Mouse (Mus musculus) embryo, embryonic 10.5 days (tissue): ENCODE results near the gene D6Wsu163e.

Source experiments
- DNase-seq: peaks from one replicate; pipeline ENCODE4 v3.0.0-alpha.2; 2015; ENCODE audit warnings: low spot score

The D6Wsu163e gene

DNA sequence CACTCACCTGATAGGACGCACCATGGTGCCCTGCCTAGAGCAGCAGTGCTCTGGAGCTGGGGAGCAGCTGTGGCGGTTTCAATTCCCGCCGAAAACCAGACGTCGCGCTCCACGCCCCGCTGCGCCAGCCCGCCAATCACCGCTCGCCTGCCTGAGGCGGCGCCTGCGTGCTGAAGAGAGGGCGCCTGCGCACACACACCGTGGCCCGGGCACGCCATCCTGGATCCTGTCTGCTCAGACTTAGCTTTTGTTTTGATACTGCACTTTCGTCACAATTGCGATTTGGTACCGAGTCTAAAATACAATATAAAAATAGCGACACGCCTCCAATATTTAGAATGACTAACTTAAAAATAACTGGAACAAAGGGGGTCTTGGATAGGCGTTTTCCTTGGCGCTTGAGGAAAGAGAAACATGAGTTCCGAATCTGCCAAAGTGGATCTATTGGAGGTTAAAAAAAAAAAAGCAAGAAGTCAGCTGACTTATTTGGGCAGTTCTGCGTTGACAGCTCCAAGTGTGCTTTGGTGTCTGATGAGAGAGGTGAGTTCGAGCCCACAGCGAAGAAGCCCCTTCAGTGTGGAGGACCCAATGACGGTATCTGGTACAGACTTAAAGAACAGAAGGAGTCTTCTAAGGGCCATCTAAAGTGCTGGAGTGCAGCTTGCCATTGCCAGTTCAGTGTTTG lies at the start of gene D6Wsu163e, which contains the start of gene Rad51ap1:
TSS of gene D6Wsu163e (plus strand) at position 476 of the 685 bp plus-strand sequence.
TSS of gene Rad51ap1 (minus strand) at position 101 of the 685 bp plus-strand sequence.
- DNase-seq, result peak; percentile 95

DNA sequence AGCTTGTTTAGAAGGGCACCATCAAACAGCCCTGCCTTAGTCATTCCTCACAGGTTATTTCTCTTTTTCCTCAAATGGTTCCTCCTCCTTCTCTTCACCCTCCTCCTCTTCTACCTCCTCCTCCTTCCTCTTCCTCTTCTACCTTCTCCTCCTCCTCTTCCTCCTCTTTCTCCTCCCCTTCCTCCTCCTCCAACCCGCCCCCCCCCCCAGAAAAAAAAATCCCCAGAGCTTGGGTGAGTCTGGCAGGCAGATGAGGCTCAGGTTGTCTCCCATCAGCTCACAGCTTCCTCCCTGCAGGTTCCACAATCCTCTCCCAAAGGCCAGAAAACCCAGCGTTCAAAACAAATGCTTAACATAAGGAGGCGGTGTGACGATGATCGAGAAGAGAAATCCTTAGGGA lies 32.4 kb upstream of the D6Wsu163e start:
- no peak for DNase-seq

DNA sequence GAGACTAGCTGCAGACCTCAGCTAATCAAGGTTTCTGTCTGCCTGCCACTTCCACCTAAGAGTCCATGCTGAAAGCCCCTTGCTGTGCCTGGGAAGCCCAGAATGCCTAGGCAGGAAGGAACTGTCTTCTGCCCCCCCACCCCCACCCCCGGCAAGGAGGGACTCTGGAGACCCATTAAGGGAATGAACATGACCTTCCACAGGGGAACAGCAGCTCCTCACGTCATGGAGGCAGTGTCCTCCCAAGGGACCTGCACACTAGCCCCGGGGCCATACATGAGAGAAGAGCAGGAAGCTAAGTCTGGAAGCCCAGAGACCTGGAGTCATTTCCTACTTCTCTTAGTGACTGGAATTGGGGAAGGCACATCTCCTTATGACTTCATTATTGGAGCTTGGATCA lies 31.9 kb upstream of the D6Wsu163e start:
- no peak for DNase-seq

DNA sequence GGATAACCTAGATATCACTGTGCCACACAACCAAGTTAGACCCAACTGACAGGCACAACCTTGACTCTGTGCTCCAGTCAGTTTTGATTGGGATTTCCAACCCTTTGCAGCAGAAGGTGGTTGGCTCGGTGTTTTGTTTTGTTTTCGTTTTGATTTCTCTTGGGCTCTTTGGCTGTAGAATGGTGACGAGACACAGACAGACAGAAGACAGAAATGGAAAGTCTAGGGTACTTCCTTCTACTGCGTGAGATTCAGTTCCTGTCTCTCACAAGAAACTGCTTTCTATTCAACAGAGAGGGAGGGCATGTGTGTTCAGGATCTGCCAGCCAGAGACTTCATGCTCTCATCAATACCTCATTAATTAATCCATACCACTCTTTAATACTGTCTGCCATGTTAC lies 29.0 kb upstream of the D6Wsu163e start:
- DNase-seq, result no peak

DNA sequence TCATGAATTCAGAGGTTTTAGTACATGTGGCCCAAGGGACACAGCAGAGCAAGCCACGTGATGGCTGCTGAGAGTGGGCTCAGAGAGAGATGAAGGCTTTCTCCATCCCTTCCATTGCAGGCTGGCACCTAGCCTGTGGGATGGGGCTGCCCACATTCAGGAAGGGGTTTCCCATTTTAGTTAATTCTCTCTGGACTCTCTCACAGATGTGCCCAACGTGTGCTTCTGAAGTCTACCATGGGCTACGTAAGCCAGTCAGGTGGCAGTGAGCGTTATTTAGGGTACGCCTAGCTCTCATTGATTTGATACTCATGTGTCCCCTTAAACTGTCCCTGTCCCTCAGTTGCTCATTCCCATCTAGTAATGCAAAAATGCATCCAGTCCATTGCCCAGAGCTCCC lies 24.8 kb upstream of the D6Wsu163e start:
- no peak for DNase-seq

DNA sequence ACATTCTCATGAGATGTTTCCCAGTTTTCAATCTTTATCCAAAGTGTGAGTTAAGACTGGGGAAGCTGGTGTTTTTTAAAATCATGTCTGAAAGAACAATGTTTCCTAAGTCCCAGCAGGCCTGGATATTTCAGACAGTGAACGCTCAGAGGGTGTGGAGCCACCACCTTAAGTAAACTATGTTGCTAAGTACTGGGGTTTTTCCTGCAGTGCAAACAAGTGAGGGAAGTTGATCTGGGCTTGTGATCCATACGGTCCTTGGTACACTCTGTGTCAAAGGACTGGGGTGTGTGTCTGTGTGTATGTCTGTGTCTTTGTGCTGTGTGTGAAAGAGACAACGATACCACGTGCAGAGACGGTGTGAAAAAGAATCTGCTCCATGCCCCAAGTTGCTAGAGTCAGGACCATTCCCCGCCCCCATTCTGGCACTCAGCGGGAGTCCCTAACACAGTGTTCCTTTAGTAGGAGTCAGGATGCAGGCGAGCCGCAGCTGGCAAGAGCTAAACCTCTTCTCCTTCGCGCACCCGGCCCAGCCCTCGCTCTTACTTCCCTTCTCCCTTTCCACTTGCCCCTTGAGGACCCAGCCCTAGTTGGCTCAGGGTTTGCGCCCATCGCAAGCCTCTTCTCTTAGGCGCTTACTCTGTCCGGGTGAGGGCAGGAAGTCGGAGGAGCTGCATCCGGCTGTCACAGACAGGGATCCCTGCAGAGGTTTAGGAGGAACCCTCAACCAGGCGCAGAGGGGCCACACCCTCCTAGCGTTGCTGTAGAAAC lies 18.5 kb upstream of the D6Wsu163e start, which contains the start of gene Dyrk4:
TSS of gene Dyrk4 (minus strand) at position 729 of the 771 bp plus-strand sequence.
- DNase-seq, result peak; percentile 43

DNA sequence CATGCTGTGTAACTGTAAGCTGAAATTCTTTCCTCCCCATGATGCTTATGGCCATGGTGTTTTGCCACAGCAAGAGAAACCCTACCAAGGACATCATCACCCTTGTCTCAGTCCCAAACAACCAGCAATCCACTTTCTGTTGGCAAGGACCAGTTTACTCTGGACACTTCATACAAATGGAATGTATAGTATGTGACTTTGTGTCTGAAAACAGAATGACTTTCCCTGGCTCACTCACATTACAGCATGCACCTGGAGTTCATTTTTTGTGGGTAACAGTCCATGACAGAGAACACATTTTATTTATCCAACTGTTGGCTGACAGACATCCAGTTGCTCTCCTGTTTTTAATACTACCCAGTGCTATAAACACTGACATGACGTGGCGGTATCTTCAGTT lies 6.9 kb upstream of the D6Wsu163e start:
- no peak for DNase-seq

DNA sequence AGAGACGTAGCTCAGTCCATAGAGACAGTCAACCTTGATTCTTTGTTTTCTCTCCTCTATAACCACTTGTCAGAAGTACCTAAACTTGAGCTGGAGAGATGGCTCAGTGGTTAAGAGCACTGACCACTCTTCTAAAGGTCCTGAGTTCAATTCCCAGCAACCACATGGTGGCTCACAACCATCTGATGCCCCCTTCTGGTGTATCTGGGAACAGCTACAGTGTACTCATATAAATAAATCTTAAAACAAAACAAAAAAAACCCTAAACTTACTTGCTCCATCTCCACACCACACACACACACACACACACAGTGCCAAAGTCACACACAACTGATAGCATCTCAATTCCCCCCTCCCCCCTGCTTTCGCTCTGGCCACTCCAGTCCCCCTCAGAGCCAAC lies 1.7 kb upstream of the D6Wsu163e start:
- DNase-seq, result peak; percentile 26

DNA sequence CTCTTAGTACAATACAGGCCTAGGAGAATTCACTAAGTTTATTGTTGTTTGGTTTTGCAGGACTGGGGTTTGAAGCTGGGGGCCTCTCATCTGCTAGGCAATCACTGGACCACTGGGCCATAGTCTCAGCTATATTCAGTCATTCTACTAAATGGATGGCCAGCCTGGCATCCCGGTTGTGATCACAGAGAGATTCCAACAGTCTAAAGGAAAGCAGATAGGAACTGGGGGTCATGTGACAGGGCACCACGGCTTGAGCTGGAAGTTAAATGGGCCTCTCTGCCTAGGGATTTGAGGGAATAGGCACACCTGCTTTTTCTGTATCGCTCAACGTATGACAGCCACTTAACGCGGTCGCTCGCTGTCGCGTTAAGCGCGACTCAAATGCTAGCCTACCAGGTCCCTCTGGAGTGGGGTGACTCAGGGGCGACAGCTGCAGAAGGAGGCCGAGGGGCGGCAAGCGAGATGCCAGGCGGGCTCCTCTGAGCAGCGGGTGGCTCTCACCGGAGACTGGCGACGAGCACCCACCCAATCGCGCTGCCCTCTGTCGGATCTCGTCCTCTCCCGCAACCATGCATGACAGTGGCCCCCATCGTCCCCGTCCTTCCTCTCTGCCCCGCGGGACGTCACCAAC lies 792 bp upstream of the D6Wsu163e start:
- DNase-seq, result peak; percentile 19

DNA sequence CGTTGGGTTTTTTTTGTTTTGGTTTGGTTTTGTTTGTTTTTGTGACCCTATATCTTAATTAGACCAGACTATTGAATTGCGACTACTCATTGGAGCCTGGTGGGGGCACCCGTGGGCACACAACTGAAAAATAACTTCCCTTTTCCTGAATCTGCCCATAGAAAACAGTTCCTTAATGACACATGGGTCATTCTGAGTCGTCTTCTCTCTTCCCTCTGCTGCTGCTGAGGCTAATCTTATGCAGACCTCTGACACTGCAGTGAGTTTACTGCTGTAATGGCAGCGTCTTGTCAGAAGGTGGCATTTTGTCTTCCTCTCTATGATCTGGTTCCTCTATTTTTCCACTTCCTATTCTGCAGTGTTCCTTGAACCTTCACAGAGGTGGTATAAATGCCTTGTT lies 689 bp downstream of the D6Wsu163e start:
- DNase-seq, result peak; percentile 42

DNA sequence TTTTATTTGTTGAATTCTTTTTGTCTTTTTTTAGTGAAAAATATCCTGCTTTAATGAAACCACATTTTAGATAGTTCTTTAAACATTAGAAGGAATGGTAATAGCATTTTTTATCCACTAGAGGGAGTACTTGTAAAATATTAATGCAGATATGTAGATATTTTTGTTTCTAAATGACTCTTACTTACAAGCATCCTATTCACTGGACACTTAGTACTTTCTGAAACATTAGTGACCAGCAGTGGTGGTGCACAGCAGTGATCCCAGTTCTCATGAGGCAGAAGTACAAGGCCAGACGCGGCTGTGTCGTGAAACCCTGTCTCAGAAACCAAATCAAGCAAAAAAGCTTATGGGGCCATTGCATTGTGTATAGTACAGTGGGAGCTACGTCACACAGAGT lies 8.6 kb downstream of the D6Wsu163e start:
- DNase-seq, result peak; percentile 42

DNA sequence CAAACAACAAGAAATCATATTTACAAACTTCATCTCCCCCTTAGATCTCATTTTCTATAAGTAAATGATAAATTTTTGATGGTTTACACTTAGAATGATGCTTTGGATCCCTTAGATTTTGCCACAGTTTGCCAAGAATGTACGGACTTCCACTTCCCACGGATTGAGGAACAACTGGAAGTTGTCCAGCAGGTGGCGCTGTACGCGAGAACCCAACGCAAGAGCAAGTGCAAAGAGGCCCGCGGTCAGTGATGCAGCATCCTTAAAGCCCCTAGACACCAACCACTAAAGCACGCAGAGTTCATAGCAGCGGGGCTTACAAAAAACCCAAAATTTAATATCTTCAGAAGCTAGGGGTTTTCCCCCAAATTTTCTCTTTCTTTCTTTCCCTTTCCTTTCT lies 16.0 kb downstream of the D6Wsu163e start:
- peak; percentile 88 for DNase-seq

DNA sequence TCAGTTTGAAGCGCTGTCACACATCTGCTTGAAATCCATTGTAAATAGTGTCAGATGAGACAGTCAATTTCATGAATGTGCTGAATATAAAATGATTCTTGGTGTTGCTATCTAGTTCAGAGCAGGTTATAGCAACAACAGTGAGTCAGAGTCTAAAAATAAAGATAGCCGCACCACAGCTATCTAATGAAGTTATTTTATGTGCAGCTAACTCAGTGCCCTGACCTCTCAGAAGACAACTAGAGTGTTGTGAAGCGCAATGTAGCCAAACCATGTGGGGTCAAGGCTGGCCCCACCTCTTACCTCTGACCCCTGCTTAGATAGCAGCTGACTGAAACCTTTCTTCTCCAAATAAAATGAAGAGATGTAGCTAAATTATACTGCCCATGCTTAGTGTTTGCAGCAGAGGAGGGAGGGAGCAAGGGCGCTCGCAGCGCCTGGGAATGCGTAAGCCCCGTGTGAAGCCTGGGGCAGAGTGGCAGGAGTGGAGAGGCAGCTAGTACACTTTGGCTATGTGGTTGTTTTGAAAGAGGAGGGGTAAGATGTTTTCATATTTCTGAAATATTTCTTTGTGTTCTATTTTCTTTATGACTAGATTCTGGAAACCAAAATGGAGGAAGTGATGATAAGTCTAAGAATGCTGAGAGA lies 21.7 kb downstream of the D6Wsu163e start:
- no peak for DNase-seq

DNA sequence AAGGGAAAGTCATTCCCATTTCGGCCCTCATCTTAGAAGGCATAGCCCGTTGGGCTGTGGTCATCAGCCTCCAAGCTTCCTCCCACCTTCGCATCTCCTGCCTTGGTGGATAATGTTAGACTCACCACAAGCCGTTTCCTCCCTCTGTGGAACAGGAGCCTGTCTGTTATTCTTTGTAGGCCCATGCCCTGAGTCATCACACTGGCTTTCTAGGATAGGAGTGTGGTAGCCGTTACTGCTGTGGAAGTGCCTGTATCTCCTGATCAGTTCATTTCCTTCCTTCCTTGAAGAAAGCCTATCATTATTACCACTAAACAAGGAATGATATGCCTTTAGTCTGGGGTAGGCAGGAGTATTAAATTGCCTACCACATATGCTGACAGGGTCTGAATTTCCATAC lies 22.9 kb downstream of the D6Wsu163e start:
- no peak for DNase-seq

DNA sequence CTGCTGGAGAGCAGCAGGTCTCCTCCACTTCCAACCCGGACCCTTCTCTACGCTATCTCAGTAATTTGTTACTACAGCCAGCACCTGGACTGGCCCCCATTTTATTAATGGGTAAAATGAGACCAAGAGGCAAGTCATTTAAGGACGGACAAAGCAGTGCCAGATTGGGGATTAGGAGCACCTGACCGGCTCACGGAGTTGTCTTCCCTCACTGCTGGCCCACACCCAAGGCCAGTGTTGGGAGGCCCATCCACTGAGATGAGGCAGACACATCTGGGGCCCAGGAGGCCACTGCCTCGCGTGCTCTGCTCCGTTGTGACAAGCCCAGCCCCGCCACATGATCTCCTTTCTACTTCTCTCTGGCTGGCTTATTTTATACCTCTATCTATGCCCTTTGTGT lies 23.7 kb downstream of the D6Wsu163e start:
- DNase-seq, result no peak

DNA sequence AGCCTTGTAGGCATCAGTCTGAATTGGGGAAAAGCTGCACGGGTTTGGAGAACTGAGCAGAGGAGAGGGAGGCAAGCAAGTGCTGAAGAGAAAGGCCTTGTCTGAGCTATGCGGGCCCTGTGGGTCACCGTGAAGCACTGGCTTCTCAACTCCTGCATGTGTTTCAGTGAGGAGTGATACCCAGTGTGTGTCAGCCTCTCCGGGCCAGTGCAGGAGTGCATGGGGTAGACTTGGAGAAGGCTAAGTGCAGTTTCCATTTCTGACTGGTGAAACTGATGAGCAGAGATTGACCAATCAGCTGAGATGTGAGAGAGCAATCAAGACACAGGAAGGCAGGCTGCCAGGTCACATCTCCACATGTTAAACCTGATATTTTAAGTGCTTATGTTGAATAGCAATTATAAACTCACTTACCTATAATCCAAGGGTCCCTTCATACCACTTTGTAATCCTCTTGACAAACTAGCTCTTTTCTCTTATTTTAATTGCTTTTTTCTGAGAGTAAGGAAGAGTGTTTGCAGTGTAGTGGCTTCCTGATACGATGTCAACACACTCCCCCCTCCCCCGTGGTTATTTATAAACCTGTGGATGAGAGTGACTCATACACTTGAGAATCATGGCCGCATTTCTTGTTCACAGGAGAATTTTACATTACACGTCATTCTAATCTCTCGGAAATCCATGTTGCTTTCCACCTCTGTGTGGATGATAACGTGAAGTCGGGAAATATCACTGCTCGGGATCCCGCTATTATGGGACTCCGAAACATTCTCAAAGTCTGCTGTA lies 26.7 kb downstream of the D6Wsu163e start:
- no peak for DNase-seq

DNA sequence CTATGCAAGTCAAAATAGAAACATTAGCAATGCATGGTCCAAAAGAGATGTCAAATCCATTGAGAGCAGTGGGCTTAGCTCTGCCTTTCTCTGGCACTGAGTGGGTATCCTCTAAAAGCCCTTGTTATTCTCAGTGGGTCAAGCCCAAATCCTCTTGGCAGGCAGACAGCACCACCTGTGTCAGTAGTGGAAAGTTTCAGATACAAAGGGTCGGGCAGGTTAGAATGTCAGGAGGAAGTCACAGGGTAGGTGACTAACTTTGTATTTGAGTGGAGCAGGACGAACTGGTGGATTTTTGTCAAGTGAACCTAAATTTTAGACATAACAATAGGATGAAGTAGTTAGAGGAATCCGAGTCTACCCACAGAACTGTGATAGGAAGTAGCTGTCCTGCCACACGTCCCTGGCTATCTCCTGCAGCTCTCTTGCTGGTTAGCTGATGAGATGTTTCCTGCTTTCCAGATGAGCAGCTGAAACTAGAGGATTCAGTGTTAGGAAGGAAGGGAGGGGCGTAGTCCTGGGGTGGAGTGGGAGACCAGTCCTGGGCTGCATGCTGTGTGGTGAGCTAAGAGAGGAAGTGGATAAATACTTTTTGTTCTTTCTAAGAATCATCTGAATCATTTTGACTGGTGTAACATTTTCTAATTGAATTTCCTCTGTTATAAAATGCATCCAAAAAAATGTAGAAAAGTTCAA lies 41.9 kb downstream of the D6Wsu163e start:
- DNase-seq, result no peak

DNA sequence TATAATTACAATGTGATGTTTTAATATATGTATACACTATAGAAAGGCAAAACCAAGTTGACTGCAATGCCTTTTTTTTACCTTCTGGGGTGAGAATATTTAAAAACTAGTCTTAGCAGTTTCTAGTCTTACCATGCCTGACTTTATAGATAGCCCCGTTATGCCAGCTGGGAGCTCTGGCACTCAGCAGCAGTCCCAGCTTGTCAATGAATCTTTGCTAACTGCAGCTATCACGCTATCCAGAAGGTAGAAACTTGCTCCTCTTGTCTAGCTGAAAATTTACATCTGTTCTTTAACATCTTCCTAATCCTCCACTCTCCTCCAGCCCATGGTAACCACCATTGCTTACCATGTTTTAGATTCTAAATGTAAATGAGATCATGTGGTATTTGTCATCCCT lies 53.9 kb downstream of the D6Wsu163e start:
- no peak for DNase-seq

DNA sequence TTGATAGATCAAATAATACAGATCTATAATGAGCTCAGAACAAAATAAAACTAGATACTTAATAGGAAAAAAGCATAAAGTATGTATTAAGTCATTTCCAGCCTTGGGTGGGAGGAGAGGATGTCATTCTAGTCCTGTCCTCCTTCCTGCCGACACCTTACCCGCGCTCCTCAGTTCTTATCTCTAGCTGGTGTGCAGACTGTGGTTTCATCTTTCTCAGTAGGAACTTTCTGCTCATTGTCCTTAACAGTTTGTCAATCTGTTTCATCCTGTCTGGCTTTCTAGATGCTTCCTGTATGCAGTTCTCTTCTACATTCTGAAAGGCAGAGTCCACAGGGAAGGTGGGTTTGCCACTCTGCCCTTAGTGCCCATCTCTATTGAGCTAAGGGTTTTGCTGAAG lies 55.7 kb downstream of the D6Wsu163e start:
- no peak for DNase-seq

DNA sequence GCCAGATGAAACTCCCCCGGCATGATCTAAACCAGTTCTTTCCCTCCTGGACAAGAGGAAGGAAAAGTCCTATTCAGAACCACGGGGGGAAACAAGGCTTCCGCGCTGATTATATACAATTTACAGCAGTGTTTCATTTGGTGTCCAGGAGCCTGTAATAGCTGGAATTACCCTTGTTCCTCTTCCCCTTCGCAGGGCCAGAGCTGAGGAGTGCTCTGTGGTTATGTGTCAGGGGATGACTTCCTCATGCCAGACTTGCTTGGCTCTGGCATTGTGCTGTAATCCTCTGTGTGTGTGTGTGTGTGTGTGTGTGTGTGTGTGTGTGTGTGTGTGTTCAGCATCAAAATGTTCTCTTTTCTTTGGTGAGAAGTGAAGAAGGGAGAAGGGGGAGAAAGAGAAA lies 56.6 kb downstream of the D6Wsu163e start:
- no peak for DNase-seq

DNA sequence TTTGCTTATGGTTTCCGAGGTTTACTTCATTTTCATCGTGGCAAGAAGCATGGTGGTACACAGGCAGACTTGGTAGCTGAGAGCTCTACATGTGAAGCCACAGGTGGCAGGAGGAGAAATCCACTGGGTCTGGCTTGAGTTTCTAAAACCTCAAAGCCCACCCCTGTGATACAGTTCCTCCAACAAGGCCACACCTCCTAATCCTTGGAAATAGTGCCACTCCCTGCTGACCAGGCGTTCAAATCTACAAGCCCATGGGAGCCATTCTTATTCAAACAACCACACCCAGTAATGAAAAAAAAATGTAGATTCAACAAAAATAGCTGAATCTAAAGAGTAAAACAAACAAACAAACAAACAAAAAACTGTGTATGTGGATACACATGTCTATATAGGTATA lies 65.9 kb downstream of the D6Wsu163e start:
- DNase-seq, result no peak
